Mouse (Mus musculus) kidney, postnatal 36 days (tissue): ENCODE measurements around the gene Fcgbp.
"Not testable (repeated sequence)": the region's sequence is repeated elsewhere in the genome, so short reads cannot be mapped to it uniquely, and the experiment has no call there.

ENCODE experiments used
- DNase-seq, 2 experiments: peaks; one replicate each; pipeline ENCODE4 v3.0.0; 2021 to 2022; ENCODE audit warnings: mixed read lengths in 2 of 2

Fcgbp gene

DNA sequence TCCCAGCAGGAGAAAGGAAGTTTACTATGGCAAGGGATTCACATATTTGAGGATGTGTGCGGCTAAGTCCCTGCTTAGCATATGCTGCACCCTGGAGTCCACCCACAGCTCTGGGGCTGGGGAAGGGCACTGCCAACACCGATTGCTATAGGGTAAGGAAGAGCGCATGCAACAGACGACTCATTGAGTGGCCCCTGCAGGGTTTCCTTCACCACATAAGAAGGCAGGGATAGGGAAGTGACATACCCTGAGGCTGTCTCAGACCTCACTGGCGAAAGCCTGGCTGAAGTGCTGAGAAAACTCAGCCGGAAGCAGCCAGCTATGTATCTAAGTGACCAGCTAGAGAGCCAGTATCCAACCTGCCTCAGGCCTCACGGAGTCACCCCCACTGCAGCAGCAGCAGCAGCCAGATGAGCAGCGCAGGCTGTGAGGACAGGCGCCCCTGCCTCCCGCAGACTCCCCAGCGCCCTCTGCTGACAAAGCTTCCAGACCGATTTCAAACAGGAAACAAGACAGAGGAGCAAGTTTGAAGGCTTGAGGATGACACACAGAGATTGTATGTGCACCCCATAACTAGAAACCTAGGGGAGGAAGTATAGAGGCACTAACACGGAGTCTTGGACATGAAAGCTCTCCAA, 80.7 kb downstream of the Fcgbp start:
- DNase-seq = peak; percentile 20 to 77

- DNase-seq = not testable (repeated sequence)
Measured at GRCm38 (mm10) chr7:28153595-28153994, 82.6 kb downstream of the Fcgbp start.

DNA sequence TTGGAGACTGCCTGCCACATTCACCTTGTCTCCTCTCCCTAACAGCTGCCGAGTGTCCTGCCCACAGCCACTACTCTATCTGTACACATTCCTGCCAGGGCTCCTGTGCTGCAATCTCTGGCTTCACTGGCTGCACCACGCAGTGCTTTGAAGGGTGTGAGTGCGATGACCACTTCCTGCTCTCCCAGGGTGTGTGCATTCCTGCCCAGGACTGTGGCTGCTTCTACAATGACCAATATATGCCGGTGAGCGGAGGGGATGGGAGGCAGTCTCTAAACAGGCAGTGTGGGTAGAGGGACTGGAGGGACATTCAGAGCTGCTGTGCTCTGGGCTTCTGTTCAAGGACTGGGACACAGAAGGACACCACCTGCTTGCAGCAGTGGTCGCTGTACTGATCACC, 88.3 kb downstream of the Fcgbp start:
- no peak for DNase-seq

DNA sequence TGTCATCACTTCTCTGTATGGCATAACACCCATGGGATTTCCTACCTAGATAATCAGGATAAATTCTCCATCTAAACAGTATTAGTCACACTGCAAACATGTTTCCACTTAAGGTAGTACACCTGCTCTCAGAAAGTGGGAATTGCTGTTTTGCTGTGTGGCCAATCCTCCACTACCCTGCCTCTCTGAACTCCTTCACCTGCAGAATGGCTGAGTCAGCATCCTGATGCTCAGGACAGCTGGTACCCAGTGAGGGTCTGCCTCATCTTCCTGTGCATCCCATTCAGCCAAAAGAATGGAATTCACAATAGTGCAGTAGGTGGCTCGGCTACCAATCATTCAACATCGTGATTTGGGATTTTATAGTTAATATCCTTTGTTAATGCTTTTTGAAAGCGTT, 88.9 kb downstream of the Fcgbp start:
- no peak for DNase-seq

DNA sequence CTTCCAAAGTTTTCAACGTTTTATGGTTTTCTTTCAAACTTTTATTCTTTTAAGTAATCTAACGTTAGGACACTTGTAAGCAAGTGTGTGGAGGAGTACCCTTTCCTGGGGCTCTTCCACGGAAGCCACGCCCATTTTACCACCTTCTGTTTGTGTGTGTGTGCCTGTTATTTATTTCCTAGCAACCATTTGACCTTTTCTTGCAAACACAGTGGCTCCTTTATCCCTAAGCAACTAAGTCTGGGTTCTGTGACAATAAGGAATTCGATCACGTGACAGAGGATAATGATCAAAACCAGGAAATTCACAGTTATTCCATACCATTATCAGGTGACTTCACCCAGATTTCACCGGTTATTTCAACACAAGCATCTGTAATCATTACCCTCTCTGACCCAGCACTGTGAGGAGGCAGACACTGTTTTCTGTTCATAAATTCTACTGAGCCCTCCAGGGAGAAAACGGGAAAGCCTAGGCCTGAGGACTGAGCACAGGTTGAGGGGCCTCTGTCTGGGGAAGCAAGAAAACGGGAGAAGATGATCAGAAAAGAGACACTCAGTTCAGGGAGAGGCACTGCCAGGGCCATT, 90.2 kb downstream of the Fcgbp start:
- no peak for DNase-seq

DNA sequence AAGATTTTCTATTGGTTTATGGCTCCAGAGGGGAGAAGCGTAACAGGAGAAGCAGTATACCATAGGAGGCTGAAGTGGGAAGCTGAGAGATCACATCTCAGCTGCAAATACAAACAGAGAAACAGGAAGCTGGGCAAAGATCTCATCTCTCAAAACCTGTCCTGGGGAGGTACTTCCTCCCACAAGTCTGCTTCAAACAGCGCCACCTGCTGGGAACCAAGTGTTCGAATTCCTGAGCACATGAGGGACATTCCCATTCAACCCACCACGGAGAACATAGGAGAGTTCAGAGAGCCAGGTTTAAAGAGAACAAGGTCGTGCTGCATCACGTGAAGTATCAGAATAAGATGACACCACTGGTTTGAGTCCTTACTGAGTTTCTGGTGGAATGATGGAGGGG, 94.4 kb downstream of the Fcgbp start:
- peak in 1 of 2 experiments; percentile 19 for DNase-seq

- peak; percentile 73 to 89 for DNase-seq
Measured at GRCm38 (mm10) chr7:28168320-28169115, 97.5 kb downstream of the Fcgbp start.

DNA sequence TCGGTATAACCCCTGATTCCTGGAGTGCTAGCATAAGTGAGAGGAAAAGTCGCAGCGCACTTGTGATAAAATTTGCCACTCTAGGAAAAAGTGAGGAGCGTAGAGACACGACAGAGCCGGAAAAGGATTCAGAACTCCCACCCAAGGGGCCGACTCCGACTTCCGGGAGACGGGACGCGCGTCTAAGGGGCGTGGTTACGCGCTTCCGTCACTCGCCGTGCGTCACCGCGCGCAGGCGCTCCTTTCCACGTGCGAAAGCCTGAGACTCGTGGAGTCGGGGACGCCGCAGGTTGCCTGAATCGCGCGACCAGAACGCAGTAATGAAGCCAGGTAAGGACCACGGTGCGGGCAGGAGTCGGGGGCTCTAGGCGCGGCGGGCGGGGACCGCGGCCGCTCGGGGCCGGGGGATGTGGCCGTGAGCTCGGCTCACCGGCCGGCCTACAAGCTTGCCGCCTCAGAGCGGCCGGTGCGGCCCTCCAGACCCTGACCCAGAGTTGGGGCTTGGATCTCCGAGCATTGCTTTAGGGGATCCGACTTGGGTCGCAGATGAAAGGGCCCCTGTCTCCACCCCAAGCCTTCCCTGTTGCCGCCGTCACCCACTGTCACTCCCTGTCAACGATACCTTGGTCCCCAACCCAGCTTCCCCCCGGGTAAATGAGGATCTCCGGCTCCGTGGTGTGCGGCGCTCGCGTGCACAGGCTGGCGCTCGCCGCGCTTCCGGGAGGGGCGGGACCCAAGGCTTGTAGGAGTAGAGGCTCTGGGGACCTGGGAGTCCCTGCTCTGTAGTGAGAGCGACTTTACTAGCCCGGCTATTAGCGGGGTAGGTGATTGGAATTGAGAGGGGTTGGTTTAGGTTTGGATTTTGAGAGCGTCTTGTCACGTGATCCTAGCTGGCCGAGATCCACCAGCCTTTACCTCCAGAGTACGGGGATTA, 98.7 kb downstream of the Fcgbp start, which contains the start of gene Fbl:
Gene Fbl, plus strand, starts transcription at position 222 of the 934 bp plus-strand sequence.
- peak; percentile 91 to 95 for DNase-seq
